Mouse (Mus musculus) kidney, adult 2 months (tissue): Measurements from ENCODE around the gene Emc3.

Experiments used
- CTCF ChIP-seq: fragments of 200-500 bp; conservative IDR thresholded peaks from 2 replicates; pipeline ENCODE4 v1.5.1; 2011; ENCODE audit warnings: low read depth, mild to moderate bottlenecking, control low read depth, low read length, moderate library complexity, mixed read lengths; ENCODE audit not compliant: insufficient read depth, insufficient read length
- POLR2A ChIP-seq: fragments of 200-500 bp; IDR thresholded peaks from one replicate; pipeline ENCODE4 v1.6.1; 2011; ENCODE audit warnings: low read depth, low read length, control low read depth

GRCm38 (mm10) chr6:113505689-113506088 lies 25.8 kb downstream of the Emc3 start:
- TF ChIP-seq POLR2A (no peak), CTCF (no peak)
